Mouse (Mus musculus) v-Abl transformed pro-B cells (cell line): ENCODE measurements around the gene Sgsm3.

ENCODE experiments used
- in situ Hi-C, 2 experiments: fragments of 400-800 bp; cut with MboI; formaldehyde crosslinking; loops; one replicate each; pipeline ENCODE4 v1.15.1; 2025; ENCODE audit not compliant: unreplicated experiment in 2 of 2

Sgsm3 gene

GRCm38 (mm10) chr15:80977620-80978334 is at the start of gene Sgsm3:
Gene Sgsm3 (plus strand): TSS chr15:80977765.
- in situ Hi-C loops: no loop called here

- in situ Hi-C loops: loop anchor here in 1 of 2 experiments (25.0 kb wide), 1 partner anchor 667 kb away; the partner anchor contains the start of genes Atf4 and Rps19bp1
Measured at GRCm38 (mm10) chr15:80928811-80929355, 48.7 kb upstream of the Sgsm3 start.

- in situ Hi-C loops: loop anchor here in 1 of 2 experiments (25.0 kb wide), 1 partner anchor 668 kb away; the partner anchor contains the start of genes Atf4 and Rps19bp1
Measured at GRCm38 (mm10) chr15:80930048-80930571, 47.5 kb upstream of the Sgsm3 start.

GRCm38 (mm10) chr15:80930676-80931320 is 46.8 kb upstream of the Sgsm3 start:
- in situ Hi-C loops: loop anchor here in 1 of 2 experiments (25.0 kb wide), 1 partner anchor 668 kb away; the partner anchor contains the start of genes Atf4 and Rps19bp1

- in situ Hi-C loops: loop anchor here in 1 of 2 experiments (25.0 kb wide), 1 partner anchor 669 kb away; the partner anchor contains the start of genes Atf4 and Rps19bp1
Measured at GRCm38 (mm10) chr15:80931345-80931960, 46.1 kb upstream of the Sgsm3 start.

GRCm38 (mm10) chr15:80934841-80935240 is 42.7 kb upstream of the Sgsm3 start:
- in situ Hi-C loops: loop anchor here in 1 of 2 experiments (25.0 kb wide), 1 partner anchor 673 kb away; the partner anchor contains the start of genes Atf4 and Rps19bp1

- in situ Hi-C loops: loop anchor here in 1 of 2 experiments (25.0 kb wide), 1 partner anchor 674 kb away; the partner anchor contains the start of genes Atf4 and Rps19bp1
Measured at GRCm38 (mm10) chr15:80936686-80937085, 40.9 kb upstream of the Sgsm3 start.

GRCm38 (mm10) chr15:80938615-80939014 is 39.0 kb upstream of the Sgsm3 start:
- in situ Hi-C loops: loop anchor here in 1 of 2 experiments (25.0 kb wide), 1 partner anchor 676 kb away; the partner anchor contains the start of genes Atf4 and Rps19bp1

GRCm38 (mm10) chr15:80939401-80939800 is 38.2 kb upstream of the Sgsm3 start:
- in situ Hi-C loops: loop anchor here in 1 of 2 experiments (25.0 kb wide), 1 partner anchor 677 kb away; the partner anchor contains the start of genes Atf4 and Rps19bp1

GRCm38 (mm10) chr15:80941468-80942040 is 36.0 kb upstream of the Sgsm3 start:
- in situ Hi-C loops: loop anchor here in 1 of 2 experiments (25.0 kb wide), 1 partner anchor 679 kb away; the partner anchor contains the start of genes Atf4 and Rps19bp1

GRCm38 (mm10) chr15:80945851-80946250 is 31.7 kb upstream of the Sgsm3 start:
- in situ Hi-C loops: loop anchor here (5.0 to 25.0 kb wide), 2 partner anchors 239 to 684 kb away; partner anchors contain the start of genes Atf4 (in 1 of the 2) and Rps19bp1 (in 1 of the 2)

GRCm38 (mm10) chr15:80948145-80949135 is 29.1 kb upstream of the Sgsm3 start, which contains the start of gene Adsl:
Gene Adsl (plus strand): TSS chr15:80948490.
- in situ Hi-C loops: loop anchor here (5.0 to 25.0 kb wide), 2 partner anchors 241 to 686 kb away; partner anchors contain the start of genes Atf4 (in 1 of the 2) and Rps19bp1 (in 1 of the 2)

- in situ Hi-C loops: loop anchor here (5.0 to 25.0 kb wide), 2 partner anchors 242 to 687 kb away; partner anchors contain the start of genes Atf4 (in 1 of the 2) and Rps19bp1 (in 1 of the 2)
Measured at GRCm38 (mm10) chr15:80949431-80949830, 28.1 kb upstream of the Sgsm3 start.

GRCm38 (mm10) chr15:80950055-80950454 is 27.5 kb upstream of the Sgsm3 start:
- in situ Hi-C loops: loop anchor here in 1 of 2 experiments (5.0 kb wide), 1 partner anchor 97 kb away; no protein-coding TSS in a partner anchor

GRCm38 (mm10) chr15:80953971-80954370 is 23.6 kb upstream of the Sgsm3 start:
- in situ Hi-C loops: loop anchor here in 1 of 2 experiments (5.0 kb wide), 1 partner anchor 93 kb away; no protein-coding TSS in a partner anchor

- in situ Hi-C loops: loop anchor here in 1 of 2 experiments (5.0 kb wide), 1 partner anchor 92 kb away; no protein-coding TSS in a partner anchor
Measured at GRCm38 (mm10) chr15:80954861-80955260, 22.7 kb upstream of the Sgsm3 start.

GRCm38 (mm10) chr15:80955836-80956438 is 21.6 kb upstream of the Sgsm3 start:
- in situ Hi-C loops: no loop called here
